Mouse (Mus musculus): ENCODE results near the gene Pgm2l1. TPM values are rescaled to one million over a fixed set of nuclear protein-coding genes. Genes with fewer than 3 reads are reported as not detected.

The Pgm2l1 gene
- polyA plus RNA-seq, 1 experiment from 2014 or later = 6.2 TPM

DNA sequence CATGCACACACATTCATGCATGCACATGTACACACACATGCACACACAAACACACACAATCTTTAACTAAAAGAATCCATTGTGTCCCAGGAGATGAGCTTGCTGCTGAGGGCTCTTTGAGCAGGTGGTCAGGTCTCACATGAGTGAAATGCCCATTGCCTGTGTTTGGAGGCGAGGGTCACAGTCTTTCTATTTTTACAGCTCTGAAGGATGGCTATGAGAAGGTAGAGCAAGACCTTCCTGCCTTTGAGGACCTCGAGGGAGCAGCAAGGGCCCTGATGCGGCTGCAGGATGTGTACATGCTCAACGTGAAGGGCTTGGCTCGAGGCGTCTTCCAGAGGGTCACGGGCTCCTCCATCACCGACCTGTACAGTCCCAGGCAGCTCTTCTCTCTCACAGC, 66.4 kb downstream of the Pgm2l1 start:
- WGBS (ENCODE audit: missing documents) = 86% methylated on average over 8 of the region's 8 CpGs

DNA sequence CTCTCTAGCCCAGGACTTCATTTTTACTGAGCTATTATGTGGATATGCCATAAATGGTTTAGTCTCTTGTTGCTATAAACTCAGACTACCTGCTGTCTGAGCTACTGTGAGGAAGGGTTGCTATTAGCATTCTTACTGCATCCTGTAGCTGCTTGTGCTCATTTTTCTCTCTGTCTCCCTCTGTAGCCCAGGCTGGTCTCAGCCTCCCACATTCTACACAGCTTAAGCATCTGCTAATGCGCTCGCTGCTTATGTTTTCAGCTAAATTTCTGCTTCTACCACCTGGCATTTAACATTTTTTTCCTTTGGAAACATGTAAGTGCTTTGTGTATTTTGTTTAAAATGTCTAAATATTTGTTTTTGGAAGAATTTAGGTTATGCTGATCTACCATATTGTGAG, 68.6 kb downstream of the Pgm2l1 start:
- Histone ChIP-seq H3K27ac (no peak overlapping the region), H3K79me2 (ENCODE audit: inconsistent target) (no peaks in the 10 kb centered on the region), H3K36me3 (ENCODE audit: inconsistent target) (no peaks in the 10 kb centered on the region), H3K4me3 (ENCODE audit: inconsistent target) (no peak overlapping the region)
- WGBS (ENCODE audit: missing documents) = 95% methylated on average over 2 of the region's 2 CpGs

More for the DNA sequence above, 66.4 kb downstream of the Pgm2l1 start:
- no peaks in the 10 kb centered on the region for H3K79me2 ChIP-seq (ENCODE audit: inconsistent target)
- no peak overlapping the region for H3K27ac ChIP-seq
- no peaks in the 10 kb centered on the region for H3K36me3 ChIP-seq (ENCODE audit: inconsistent target)
- H3K4me3 ChIP-seq (ENCODE audit: inconsistent target) = no peak overlapping the region

DNA sequence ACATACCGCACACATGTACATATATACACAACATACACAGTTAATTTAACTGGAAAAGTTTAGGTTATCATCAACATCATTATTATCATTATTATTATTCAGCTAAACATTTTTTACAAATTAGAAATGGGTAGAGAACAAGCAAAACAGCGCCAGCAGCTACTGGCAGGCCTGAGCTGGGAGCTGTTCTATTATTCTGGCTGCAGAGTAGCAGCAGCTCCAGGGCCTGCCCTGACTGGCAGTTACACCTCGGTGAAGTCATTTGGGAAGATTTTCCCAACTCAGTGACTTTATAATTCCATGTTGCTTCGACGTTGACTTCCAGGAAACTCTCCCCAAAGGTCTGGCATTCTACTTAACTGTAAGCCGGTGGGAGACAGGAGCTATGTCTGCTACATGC, 69.5 kb downstream of the Pgm2l1 start:
- Histone ChIP-seq H3K27ac (no peak overlapping the region), H3K4me3 (ENCODE audit: inconsistent target) (no peak overlapping the region), H3K79me2 (ENCODE audit: inconsistent target) (no peaks in the 10 kb centered on the region), H3K36me3 (ENCODE audit: inconsistent target) (no peaks in the 10 kb centered on the region)
- 93% methylated on average over 6 of the region's 6 CpGs for WGBS (ENCODE audit: missing documents)

DNA sequence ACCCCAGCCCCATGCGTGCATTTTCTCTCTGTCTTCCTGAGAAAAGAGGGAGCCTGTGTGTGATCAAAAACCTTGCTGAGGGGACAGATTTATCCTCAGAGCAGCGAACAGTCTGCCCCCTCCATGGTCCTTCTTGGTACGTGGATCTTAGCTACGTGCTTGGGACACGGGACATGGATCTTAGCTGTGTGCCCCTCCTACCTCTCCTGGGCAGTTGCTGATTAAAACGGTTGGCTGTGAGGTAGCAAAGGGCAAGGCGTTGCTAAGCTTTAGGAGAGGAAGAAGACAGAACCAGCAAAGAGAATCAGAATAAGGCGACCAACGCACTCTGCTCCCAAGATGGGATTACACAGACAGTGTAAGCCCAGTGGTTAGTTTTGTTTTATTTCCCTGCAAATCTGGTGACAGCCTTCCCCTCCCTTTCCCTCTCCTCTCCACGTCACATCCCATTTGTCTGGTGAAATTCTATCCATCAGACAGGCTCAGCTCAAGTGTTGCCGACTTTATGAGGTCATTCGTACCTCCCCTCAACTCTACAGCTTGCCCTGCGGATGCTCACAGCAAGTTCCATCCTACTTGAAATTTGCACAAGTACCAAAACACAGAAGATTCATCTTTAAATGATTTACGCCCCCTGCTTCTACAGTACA, 71.8 kb downstream of the Pgm2l1 start:
- no peaks in the 10 kb centered on the region for H3K36me3 ChIP-seq (ENCODE audit: inconsistent target)
- no peaks in the 10 kb centered on the region for H3K79me2 ChIP-seq (ENCODE audit: inconsistent target)
- no peak overlapping the region for H3K27ac ChIP-seq
- no peak overlapping the region for H3K4me3 ChIP-seq (ENCODE audit: inconsistent target)
- 86% methylated on average over 14 of the region's 14 CpGs for WGBS (ENCODE audit: missing documents)

DNA sequence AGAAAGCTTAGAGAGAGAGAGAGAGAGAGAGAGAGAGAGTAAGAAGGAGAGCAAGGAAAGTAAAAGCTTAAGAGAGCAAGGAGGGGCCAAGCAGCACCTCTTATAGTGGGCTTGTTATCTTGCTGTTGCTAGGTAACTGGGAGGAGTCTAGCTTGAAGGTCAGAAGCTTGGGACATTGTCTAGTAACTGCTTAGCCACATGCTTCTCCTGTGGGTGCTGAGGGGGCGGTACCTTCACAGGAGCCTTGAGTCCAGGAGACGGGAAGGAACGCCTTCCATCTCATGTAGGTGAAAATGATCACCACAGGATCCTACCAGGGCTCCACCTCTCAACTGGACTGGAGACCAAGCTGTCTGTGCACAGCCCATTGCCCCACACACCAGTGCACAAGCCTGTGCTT, 74.2 kb downstream of the Pgm2l1 start:
- Histone ChIP-seq H3K27ac (no peak overlapping the region), H3K36me3 (ENCODE audit: inconsistent target) (no peaks in the 10 kb centered on the region), H3K79me2 (ENCODE audit: inconsistent target) (no peaks in the 10 kb centered on the region), H3K4me3 (ENCODE audit: inconsistent target) (no peak overlapping the region)
- WGBS (ENCODE audit: missing documents) = 88% methylated on average over 3 of the region's 3 CpGs

DNA sequence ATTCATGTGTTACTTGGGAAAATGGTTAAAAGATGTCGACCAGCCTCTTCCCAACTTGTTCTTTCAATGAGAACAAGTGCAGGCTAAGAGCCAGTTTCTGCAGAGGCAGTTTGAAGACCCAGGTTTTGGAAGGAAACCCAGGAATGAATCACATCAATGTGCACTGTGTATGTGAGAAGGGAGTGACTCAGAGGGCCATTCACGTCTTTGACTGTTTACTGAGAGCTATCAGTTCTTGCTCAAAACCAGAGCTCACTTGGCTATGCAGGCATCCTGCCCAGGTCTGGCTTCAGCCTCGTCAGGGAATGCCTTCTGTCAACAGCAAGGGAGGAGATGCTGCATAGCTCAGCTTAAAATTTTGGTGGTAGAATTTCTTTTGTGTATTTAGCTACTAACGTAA, 75.1 kb downstream of the Pgm2l1 start:
- no peak overlapping the region for H3K27ac ChIP-seq
- H3K79me2 ChIP-seq (ENCODE audit: inconsistent target) = no peaks in the 10 kb centered on the region
- no peaks in the 10 kb centered on the region for H3K36me3 ChIP-seq (ENCODE audit: inconsistent target)
- 75% methylated on average over 4 of the region's 4 CpGs for WGBS (ENCODE audit: missing documents)
- H3K4me3 ChIP-seq (ENCODE audit: inconsistent target) = no peak overlapping the region

DNA sequence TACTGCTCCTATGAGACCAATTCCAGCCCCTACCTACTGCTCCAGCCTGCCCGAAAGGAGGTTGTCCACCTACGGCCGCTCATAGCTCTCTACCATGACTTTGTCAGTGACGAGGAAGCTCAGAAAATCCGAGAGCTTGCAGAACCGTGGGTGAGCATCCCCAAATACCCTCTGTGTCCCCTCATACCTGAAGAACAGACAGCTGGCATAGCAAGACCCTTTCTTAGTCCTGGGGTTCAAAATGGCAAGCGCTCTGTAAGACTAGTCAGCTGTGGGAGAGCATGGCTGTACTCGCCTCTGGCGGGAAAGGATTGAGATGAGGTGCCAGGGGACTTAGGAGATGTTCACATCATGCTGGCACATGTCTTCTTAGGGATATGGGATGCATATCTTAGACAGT, 78.7 kb downstream of the Pgm2l1 start:
- Histone ChIP-seq H3K79me2 (ENCODE audit: inconsistent target) (no peaks in the 10 kb centered on the region), H3K4me3 (ENCODE audit: inconsistent target) (no peak overlapping the region), H3K36me3 (ENCODE audit: inconsistent target) (no peaks in the 10 kb centered on the region), H3K27ac (no peak overlapping the region)
- WGBS (ENCODE audit: missing documents) = 89% methylated on average over 9 of the region's 9 CpGs

DNA sequence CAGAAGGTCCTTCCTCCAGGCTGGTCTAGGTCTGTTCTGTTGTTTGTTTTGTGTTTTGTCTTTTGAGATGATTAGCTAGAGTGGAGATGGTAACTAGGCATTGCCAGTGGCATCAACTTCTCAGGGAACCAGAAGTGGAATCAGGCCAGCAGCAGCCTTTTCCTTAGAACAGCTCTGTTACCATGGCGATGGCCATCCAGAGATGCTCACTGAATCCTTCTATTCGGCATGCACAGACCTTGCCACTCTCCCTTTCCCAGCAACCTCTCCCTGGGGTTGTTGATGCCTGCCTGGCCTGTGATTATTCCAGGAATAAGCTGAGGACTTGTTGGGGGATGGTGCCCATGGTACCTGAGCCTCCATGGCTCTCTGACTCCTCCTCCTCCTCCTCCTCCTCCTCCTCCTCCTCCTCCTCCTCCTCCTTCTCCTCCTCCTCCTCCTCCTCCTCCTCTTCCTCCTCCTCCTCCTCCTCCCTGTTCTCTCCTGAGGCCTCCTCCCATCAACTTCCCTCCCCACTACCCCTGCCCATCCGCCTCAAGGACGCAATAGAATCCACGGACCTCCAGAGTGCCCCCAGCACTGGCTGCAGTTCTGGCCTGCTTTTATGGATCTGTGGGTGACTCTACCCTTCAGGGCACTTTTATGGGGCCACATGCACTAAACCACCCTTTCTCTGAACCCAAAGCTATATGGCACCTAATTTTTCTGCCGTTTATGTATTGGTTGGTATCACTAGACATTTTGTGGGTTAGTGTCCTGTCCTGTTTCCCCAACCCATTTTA, 80.9 kb downstream of the Pgm2l1 start:
- Histone ChIP-seq H3K27ac (no peak overlapping the region), H3K36me3 (ENCODE audit: inconsistent target) (no peaks in the 10 kb centered on the region), H3K79me2 (ENCODE audit: inconsistent target) (no peaks in the 10 kb centered on the region), H3K4me3 (ENCODE audit: inconsistent target) (no peak overlapping the region)
- 91% methylated on average over 6 of the region's 6 CpGs for WGBS (ENCODE audit: missing documents)

DNA sequence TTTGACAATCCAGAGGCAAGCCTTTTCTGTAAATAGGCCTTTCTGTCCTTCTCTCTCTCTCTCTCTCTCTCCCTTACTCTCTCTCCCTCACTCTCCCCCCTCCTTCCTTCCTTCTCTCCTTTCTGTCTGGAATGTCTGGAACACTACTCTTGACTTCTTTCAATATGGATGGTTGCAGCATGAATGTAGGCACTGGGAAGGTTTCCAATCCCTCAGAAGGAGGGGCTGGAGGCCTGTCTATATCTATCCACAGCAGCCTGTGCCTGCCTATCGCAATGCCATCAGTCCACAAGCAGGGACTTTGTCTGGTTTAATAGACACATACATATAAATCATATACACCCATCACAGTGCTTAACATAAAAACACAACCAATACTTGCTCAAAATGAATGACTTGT, 82.0 kb downstream of the Pgm2l1 start:
- 91% methylated on average over 1 of the region's 1 CpGs for WGBS (ENCODE audit: missing documents)
- Histone ChIP-seq H3K36me3 (ENCODE audit: inconsistent target) (no peaks in the 10 kb centered on the region), H3K4me3 (ENCODE audit: inconsistent target) (no peak overlapping the region), H3K79me2 (ENCODE audit: inconsistent target) (no peaks in the 10 kb centered on the region), H3K27ac (no peak overlapping the region)

DNA sequence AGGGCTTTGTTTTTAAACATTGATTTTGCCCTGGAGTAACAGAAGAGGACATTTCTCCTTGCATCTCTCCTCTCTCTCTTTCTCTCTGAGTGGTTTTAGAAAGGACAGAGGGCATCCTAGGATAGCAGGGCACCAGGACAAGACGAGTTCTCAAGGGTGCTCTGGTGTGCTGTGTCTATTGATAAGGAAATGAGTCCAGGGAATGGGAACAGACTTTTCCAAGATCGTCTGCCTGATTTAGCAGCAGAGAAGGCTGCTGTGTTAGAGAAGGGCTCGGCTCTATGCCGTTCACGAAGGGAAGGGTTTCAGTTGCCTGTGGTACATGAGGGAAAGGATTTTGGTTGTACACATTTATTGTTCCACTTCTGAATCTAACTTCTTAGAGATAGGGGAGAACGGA, 82.5 kb downstream of the Pgm2l1 start:
- no peak overlapping the region for H3K4me3 ChIP-seq (ENCODE audit: inconsistent target)
- WGBS (ENCODE audit: missing documents) = 77% methylated on average over 6 of the region's 6 CpGs
- no peaks in the 10 kb centered on the region for H3K36me3 ChIP-seq (ENCODE audit: inconsistent target)
- no peaks in the 10 kb centered on the region for H3K79me2 ChIP-seq (ENCODE audit: inconsistent target)
- no peak overlapping the region for H3K27ac ChIP-seq

DNA sequence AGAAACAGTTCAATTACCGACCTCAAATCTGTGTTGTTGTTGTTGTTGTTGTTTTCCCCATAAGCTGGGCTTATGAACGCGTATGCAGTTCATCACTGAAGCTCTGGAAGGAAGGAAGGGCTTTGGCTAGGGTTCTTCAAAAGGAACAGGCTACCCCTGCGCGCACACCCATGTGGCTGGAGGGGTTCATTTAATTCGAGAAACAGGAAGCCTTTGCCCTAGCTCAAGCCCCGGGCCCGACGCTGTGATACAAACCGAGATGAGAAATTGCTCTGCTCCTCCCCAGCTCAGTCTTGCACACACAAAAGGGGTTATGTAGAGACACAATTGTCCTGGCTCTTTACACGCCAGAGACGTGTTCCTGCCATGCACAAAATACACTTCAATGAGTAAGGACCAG, 83.1 kb downstream of the Pgm2l1 start:
- H3K4me3 ChIP-seq (ENCODE audit: inconsistent target) = no peak overlapping the region
- no peaks in the 10 kb centered on the region for H3K36me3 ChIP-seq (ENCODE audit: inconsistent target)
- no peak overlapping the region for H3K27ac ChIP-seq
- H3K79me2 ChIP-seq (ENCODE audit: inconsistent target) = no peaks in the 10 kb centered on the region
- 31% methylated on average over 12 of the region's 12 CpGs for WGBS (ENCODE audit: missing documents)

DNA sequence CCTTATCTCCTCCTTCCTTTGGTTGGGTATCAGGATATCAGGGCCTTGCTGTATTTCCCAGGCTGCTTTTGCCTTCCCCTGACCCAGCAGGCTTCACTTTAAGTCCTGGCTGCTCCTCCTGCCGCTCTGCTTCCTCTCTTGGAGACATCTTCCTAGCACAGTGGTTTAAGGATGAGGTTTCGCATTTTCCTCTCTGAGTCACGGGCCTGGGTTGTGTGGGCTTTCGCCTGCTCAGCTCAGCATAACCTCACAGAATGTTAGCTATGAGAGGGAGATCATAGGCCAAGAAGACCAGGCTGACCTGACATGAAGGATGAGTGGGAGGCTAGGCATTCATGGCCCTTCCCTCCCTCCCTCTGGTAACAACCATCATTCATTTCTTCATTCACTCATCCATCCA, 85.5 kb downstream of the Pgm2l1 start:
- WGBS (ENCODE audit: missing documents) = 75% methylated on average over 4 of the region's 4 CpGs
- Histone ChIP-seq H3K79me2 (ENCODE audit: inconsistent target) (no peaks in the 10 kb centered on the region), H3K36me3 (ENCODE audit: inconsistent target) (no peaks in the 10 kb centered on the region), H3K4me3 (ENCODE audit: inconsistent target) (no peak overlapping the region), H3K27ac (no peak overlapping the region)

DNA sequence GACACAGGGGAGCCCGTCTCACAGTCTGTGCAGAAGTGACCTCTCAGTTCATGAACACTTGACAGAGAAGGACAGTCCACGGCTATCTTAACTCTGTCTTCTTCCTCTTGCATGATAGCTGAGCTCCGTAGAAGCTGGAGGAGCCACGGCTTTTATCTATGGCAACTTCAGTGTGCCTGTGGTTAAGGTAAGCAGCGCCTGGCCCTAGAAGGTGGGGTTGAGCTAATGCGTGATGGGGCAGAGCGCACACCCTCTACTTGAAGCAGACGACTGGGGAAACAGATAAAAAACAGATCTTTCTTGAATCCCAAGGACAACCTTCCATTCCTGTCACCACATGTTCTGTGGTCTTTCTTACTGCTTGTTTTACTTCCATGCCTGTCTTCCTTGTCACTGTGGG, 89.7 kb downstream of the Pgm2l1 start:
- 87% methylated on average over 6 of the region's 8 CpGs for whole genome bisulfite sequencing (ENCODE audit: missing documents)
- no peaks in the 10 kb centered on the region for H3K79me2 ChIP-seq (ENCODE audit: inconsistent target)
- H3K36me3 ChIP-seq (ENCODE audit: inconsistent target) = no peaks in the 10 kb centered on the region
- H3K27ac ChIP-seq = no peak overlapping the region
- H3K4me3 ChIP-seq (ENCODE audit: inconsistent target) = no peak overlapping the region

DNA sequence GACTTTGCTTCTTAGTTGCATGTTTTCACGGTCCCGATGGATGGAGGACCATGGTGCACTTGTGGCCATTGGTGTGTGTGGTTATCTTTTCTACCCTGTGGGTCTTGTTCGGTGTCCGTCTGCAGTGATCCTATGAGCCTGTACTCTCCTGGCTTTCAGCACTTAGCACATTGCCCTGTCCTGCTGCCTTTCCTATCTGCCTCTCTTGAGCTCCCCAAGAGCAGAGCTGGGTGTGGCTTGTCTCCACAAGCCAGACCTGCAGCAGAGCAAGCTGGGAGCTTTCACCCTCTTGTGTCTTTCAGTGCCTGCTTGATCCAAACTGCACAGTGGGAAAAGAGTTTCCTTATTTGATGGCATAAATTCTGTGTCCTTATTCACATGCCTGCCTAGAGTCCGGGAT, 90.3 kb downstream of the Pgm2l1 start:
- WGBS (ENCODE audit: missing documents) = 98% methylated on average over 5 of the region's 5 CpGs
- Histone ChIP-seq H3K4me3 (ENCODE audit: inconsistent target) (no peak overlapping the region), H3K79me2 (ENCODE audit: inconsistent target) (no peaks in the 10 kb centered on the region), H3K36me3 (ENCODE audit: inconsistent target) (no peaks in the 10 kb centered on the region), H3K27ac (no peak overlapping the region)

DNA sequence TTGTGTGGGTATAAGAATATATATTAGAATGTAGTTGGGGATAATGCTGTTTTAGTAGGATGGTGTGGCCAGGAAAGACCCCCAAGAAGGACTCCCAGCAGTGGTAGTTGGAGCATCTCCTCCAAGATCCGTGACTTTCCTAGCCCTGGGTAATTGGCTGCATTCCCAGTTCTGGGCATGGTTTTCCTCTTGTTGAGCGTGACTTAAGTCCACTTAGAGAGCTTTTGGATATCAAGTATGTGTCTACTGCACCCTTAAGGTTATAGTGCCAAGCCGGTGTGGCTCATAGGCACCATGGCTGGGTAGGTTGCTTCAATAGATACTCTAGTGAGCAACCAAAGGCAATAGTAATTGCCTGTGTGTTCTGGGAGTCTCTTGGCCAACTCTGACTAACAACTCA, 96.5 kb downstream of the Pgm2l1 start:
- Histone ChIP-seq H3K79me2 (ENCODE audit: inconsistent target) (no peaks in the 10 kb centered on the region), H3K27ac (no peak overlapping the region), H3K36me3 (ENCODE audit: inconsistent target) (0 out of 2 replicates have a peak, but pooled peaks cover 4% of the 10 kb centered on the region), H3K4me3 (ENCODE audit: inconsistent target) (no peak overlapping the region)
- WGBS (ENCODE audit: missing documents) = 97% methylated on average over 3 of the region's 3 CpGs
